Mouse (Mus musculus) adrenal gland, postnatal 25 days (tissue): ENCODE results near the gene Gja5. TPM values are rescaled to one million over a fixed set of nuclear protein-coding genes. Genes with fewer than 3 reads are reported as not detected.
"Not testable (repeated sequence)": the region's sequence is repeated elsewhere in the genome, so short reads cannot be mapped to it uniquely, and the experiment has no call there.

ENCODE experiments used
- DNase-seq: peaks from one replicate; pipeline ENCODE4 v3.0.0; 2021; ENCODE audit warnings: mixed read lengths
- total RNA-seq: library from RNA; stranded (reverse); gene quantifications from 2 replicates; pipeline ENCODE4 v1.2.3, GENCODE M21; 2021

Gene Gja5
- total RNA-seq, 1 experiment from 2014 or later: 1.2 TPM

DNA sequence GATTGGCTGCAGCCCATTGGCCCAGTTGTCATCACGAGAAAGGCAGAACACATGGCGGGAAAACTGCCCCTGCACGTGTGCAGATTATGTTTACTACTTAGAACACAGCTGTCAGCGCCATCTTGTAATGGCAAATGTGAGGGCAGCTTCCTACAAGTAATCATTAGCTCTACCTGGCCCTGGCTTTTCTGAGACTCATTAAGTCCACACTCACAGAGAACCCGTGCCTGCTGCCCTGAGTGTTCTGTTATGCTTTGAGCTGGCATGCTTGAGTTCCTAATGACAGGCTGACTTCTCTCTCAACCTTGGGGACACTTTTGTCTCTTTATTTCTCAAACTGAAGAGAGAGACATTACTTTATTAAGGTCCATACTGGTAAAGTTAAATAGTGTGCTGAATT is 199.5 kb downstream of the Gja5 start:
- not testable (repeated sequence) for DNase-seq

GRCm38 (mm10) chr3:97104696-97105430 is 200.4 kb downstream of the Gja5 start:
- no peak for DNase-seq

DNA sequence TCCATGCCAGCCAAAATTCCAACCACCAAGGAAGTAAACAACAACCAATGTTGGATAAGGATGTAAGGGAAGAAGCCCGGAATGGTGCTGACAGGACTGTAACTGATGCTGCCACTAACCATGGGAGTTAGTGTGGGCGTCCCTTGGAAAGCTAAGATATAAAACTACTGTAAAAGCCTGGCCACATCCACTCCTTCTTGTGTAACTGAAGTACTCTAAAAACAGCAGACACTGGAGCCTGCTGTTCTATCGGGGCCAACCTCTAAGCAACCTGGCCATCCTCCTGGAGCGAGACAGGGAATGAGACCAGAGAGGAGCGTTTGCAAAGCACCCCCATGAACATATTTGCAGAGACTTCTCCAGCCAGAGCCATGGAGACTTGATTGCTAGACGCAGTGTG is 213.0 kb downstream of the Gja5 start:
- DNase-seq: no peak

DNA sequence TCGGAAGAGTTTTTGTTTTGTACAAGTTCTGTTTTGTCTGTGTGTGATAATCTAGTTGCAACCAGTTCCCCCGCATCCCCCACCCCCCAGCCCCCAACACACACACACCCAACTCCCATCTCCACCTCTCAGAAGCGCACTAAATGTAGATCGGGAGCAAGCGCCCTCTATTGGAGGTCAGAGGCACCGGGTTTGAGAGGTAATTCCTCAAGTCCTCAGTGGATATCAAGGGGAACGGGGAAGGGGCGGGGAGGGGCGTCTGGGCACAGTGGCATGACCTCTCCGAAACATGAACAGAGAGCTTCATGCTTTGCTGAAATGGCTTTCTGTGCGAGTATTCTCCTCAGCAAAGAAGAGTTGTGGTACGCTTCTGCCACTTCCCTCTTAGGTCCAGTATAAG is 213.8 kb downstream of the Gja5 start:
- DNase-seq: no peak

GRCm38 (mm10) chr3:97124193-97124592 is 219.7 kb downstream of the Gja5 start:
- no peak for DNase-seq

Other genes with a start within 250 kb of the Gja5 start
- 2.3 and 3.2 TPM in 2 replicates for gene Ankrd35, start 234.6 kb upstream of the Gja5 start, total RNA-seq
- gene Pias3, start 208.3 kb upstream of the Gja5 start, total RNA-seq: 27.6 and 33.1 TPM in 2 replicates
- 0.67 TPM in 1 of 2 replicates, not detected in the other for gene Nudt17, start 196.1 kb upstream of the Gja5 start, total RNA-seq
- gene Polr3c, start 177.1 kb upstream of the Gja5 start, total RNA-seq: 27.5 and 32.4 TPM in 2 replicates
- gene Rnf115, start 177.0 kb upstream of the Gja5 start, total RNA-seq: 36.7 and 37.2 TPM in 2 replicates
- 1.00 TPM in 1 of 2 replicates, not detected in the other for gene Pdzk1, start 75.4 kb upstream of the Gja5 start, total RNA-seq
- gene Cd160, start 75.3 kb upstream of the Gja5 start, total RNA-seq: not detected in 2 replicates
- 25.6 and 35.8 TPM in 2 replicates for gene Gpr89, start 653 bp downstream of the Gja5 start, total RNA-seq
- not detected in 2 replicates for gene Gja8, start 21.3 kb downstream of the Gja5 start, total RNA-seq